Mouse (Mus musculus) CH12.LX (cell line): Measurements from ENCODE around the gene Tmem189. TPM values are rescaled to one million over a fixed set of nuclear protein-coding genes. Genes with fewer than 3 reads are reported as not detected.

Experiments
- DNase-seq: peaks from one replicate; pipeline ENCODE4 v3.0.0-alpha.2; 2013; ENCODE audit errors: extremely low read depth
- H3K27ac ChIP-seq: 2 replicates; pipeline ENCODE4 v1.5.1; 2012; ENCODE audit warnings: low read depth, mild to moderate bottlenecking, control low read depth, moderate library complexity; ENCODE audit not compliant: insufficient read depth
- H3K27me3 ChIP-seq: replicated peaks from 2 replicates; pipeline ENCODE3; 2012; ENCODE audit warnings: inconsistent platforms
- H3K36me3 ChIP-seq, 2 experiments: replicated peaks in 1 of 2; 2 replicates each; pipeline versions ENCODE3 to v1.6.1; 2012; ENCODE audit warnings: inconsistent platforms in 1 of 2, low read length in 1 of 2, mild to moderate bottlenecking in 1 of 2, mixed read lengths in 1 of 2, moderate library complexity in 1 of 2; ENCODE audit not compliant: control insufficient read depth in 1 of 2, insufficient read depth in 1 of 2
- H3K4me1 ChIP-seq, 2 experiments: 2 replicates each; pipeline ENCODE4 v1.6.1; 2012; ENCODE audit warnings: inconsistent platforms in 1 of 2, moderate library complexity in 1 of 2; ENCODE audit not compliant: insufficient read depth in 2 of 2, control insufficient read depth in 1 of 2
- H3K4me2 ChIP-seq: 2 replicates; pipeline ENCODE4 v1.6.1; 2012; ENCODE audit warnings: low read depth, mild to moderate bottlenecking, control low read depth; ENCODE audit not compliant: poor library complexity, insufficient read depth, severe bottlenecking
- H3K4me3 ChIP-seq, 3 experiments: fragments of 150-350 bp in 1 of 3; sonication (generic) in 1 of 3; replicated peaks in 1 of 3; 2 replicates each; pipeline versions ENCODE3 to v1.5.1; 2011 to 2012; ENCODE audit warnings: low read depth in 2 of 3, low read length in 2 of 3, mild to moderate bottlenecking in 2 of 3, moderate library complexity in 2 of 3, control low read depth in 1 of 3, improper control_type of control experiment in 1 of 3, inconsistent platforms in 1 of 3, mixed read lengths in 1 of 3; ENCODE audit not compliant: poor library complexity in 1 of 3
- H3K79me2 ChIP-seq: replicated peaks from 2 replicates; pipeline ENCODE4 v1.6.1; 2012; ENCODE audit warnings: mild to moderate bottlenecking, moderate library complexity; ENCODE audit not compliant: control insufficient read depth, poor library complexity, insufficient read depth, severe bottlenecking; ENCODE audit errors: extremely low read depth
- H3K9ac ChIP-seq: 2 replicates; pipeline ENCODE4 v1.6.1; 2012; ENCODE audit warnings: low read depth, mild to moderate bottlenecking, control low read depth, moderate library complexity; ENCODE audit not compliant: insufficient read depth
- H3K9me3 ChIP-seq: replicated peaks from 2 replicates; pipeline ENCODE3; 2012; ENCODE audit warnings: low read length, inconsistent platforms, mixed read lengths
- CHD1 ChIP-seq: IDR thresholded peaks from 2 replicates; pipeline ENCODE4 v1.6.1; 2012; ENCODE audit warnings: low read depth, low read length, improper control_type of control experiment, inconsistent platforms
- CHD2 ChIP-seq: IDR thresholded peaks from 2 replicates; pipeline ENCODE4 v1.6.1; 2011; ENCODE audit warnings: low read length, improper control_type of control experiment
- CTCF ChIP-seq, 2 experiments: IDR thresholded peaks in 1 of 2; conservative IDR thresholded peaks in 1 of 2; 2 replicates each; pipeline ENCODE4 v1.5.1; 2011 to 2012; ENCODE audit warnings: low read depth in 2 of 2, low read length in 2 of 2, improper control_type of control experiment in 1 of 2, inconsistent platforms in 1 of 2, mild to moderate bottlenecking in 1 of 2, moderate library complexity in 1 of 2
- E2F4 ChIP-seq: IDR thresholded peaks from 2 replicates; pipeline ENCODE4 v1.6.1; 2011; ENCODE audit warnings: low read depth, low read length, improper control_type of control experiment; ENCODE audit not compliant: insufficient replicate concordance
- ELF1 ChIP-seq: IDR thresholded peaks from 2 replicates; pipeline ENCODE4 v1.6.1; 2014; ENCODE audit warnings: low read depth, mild to moderate bottlenecking, inconsistent platforms, low read length, improper control_type of control experiment
- GABPA ChIP-seq: IDR thresholded peaks from 2 replicates; pipeline ENCODE4 v1.6.1; 2012; ENCODE audit warnings: low read depth, low read length, improper control_type of control experiment, inconsistent platforms; ENCODE audit not compliant: insufficient replicate concordance
- HCFC1 ChIP-seq: IDR thresholded peaks from 2 replicates; pipeline ENCODE4 v1.6.1; 2012; ENCODE audit warnings: low read depth, mild to moderate bottlenecking, inconsistent platforms, low read length, improper control_type of control experiment
- IRF4 ChIP-seq: IDR thresholded peaks from 2 replicates; pipeline ENCODE4 v1.6.1; 2014; ENCODE audit warnings: low read depth, mild to moderate bottlenecking, inconsistent platforms, low read length, improper control_type of control experiment
- JUN ChIP-seq: IDR thresholded peaks from 2 replicates; pipeline ENCODE4 v1.6.1; 2011; ENCODE audit warnings: low read depth, mild to moderate bottlenecking, low read length, improper control_type of control experiment, moderate library complexity; ENCODE audit not compliant: insufficient read depth
- JUND ChIP-seq: conservative IDR thresholded peaks from 2 replicates; pipeline ENCODE4 v1.6.1; 2011; ENCODE audit warnings: low read depth, low read length, improper control_type of control experiment
- MAFK ChIP-seq: IDR thresholded peaks from 2 replicates; pipeline ENCODE4 v1.6.1; 2011; ENCODE audit warnings: low read length, improper control_type of control experiment; ENCODE audit not compliant: insufficient replicate concordance
- MAZ ChIP-seq: IDR thresholded peaks from 2 replicates; pipeline ENCODE4 v1.6.1; 2012; ENCODE audit warnings: low read depth, mild to moderate bottlenecking, inconsistent platforms, low read length, improper control_type of control experiment, moderate library complexity
- MXI1 ChIP-seq: IDR thresholded peaks from 2 replicates; pipeline ENCODE4 v1.6.1; 2011; ENCODE audit warnings: mild to moderate bottlenecking, low read depth, low read length, improper control_type of control experiment
- NELFE ChIP-seq: IDR thresholded peaks from 2 replicates; pipeline ENCODE4 v1.6.1; 2011; ENCODE audit warnings: low read depth, low read length, improper control_type of control experiment
- PAX5 ChIP-seq: IDR thresholded peaks from 2 replicates; pipeline ENCODE4 v1.6.1; 2012; ENCODE audit warnings: low read length, inconsistent platforms, mixed read lengths
- RCOR1 ChIP-seq: conservative IDR thresholded peaks from 2 replicates; pipeline ENCODE4 v1.6.1; 2012; ENCODE audit warnings: low read depth, mild to moderate bottlenecking, inconsistent platforms, low read length, improper control_type of control experiment
- SMC3 ChIP-seq: IDR thresholded peaks from 2 replicates; pipeline ENCODE4 v1.6.1; 2011; ENCODE audit warnings: low read depth, low read length, improper control_type of control experiment
- TBP ChIP-seq: conservative IDR thresholded peaks from 2 replicates; pipeline ENCODE4 v1.6.1; 2011; ENCODE audit warnings: low read depth, low read length, improper control_type of control experiment
- TCF12 ChIP-seq: IDR thresholded peaks from 2 replicates; pipeline ENCODE4 v1.6.1; 2014; ENCODE audit warnings: low read depth, mild to moderate bottlenecking, inconsistent platforms, low read length, improper control_type of control experiment
- UBTF ChIP-seq: IDR thresholded peaks from 2 replicates; pipeline ENCODE4 v1.6.1; 2012; ENCODE audit warnings: low read depth, mild to moderate bottlenecking, inconsistent platforms, low read length, improper control_type of control experiment, moderate library complexity
- USF2 ChIP-seq: conservative IDR thresholded peaks from 2 replicates; pipeline ENCODE4 v1.6.1; 2011; ENCODE audit warnings: low read depth, low read length, improper control_type of control experiment
- ZC3H11A ChIP-seq: IDR thresholded peaks from 2 replicates; pipeline ENCODE4 v1.6.1; 2012; ENCODE audit warnings: low read depth, mild to moderate bottlenecking, inconsistent platforms, low read length, improper control_type of control experiment
- ZKSCAN1 ChIP-seq: IDR thresholded peaks from 2 replicates; pipeline ENCODE4 v1.6.1; 2012; ENCODE audit warnings: low read depth, inconsistent platforms, low read length, improper control_type of control experiment, borderline replicate concordance
- ZMIZ1 ChIP-seq: IDR thresholded peaks from 2 replicates; pipeline ENCODE4 v1.6.1; 2012; ENCODE audit warnings: low read depth, mild to moderate bottlenecking, inconsistent platforms, low read length, improper control_type of control experiment
- ZNF384 ChIP-seq: IDR thresholded peaks from 2 replicates; pipeline ENCODE4 v1.6.1; 2012; ENCODE audit warnings: low read depth, low read length, improper control_type of control experiment, inconsistent platforms
- dilution Hi-C: fragments of 300-500 bp; cut with MboI; formaldehyde crosslinking; loops from 2 replicates; pipeline ENCODE4 v1.14.3; 2020; ENCODE audit warnings: low sequenced_read_pairs; ENCODE audit not compliant: extremely low pct_unique_long_range_greater_than_20kb, extremely low pct_ligation_motif_present
- in situ Hi-C: fragments of 300-500 bp; cut with MboI; formaldehyde crosslinking; loops from 3 replicates; pipeline ENCODE4 v1.14.3; 2019; ENCODE audit warnings: low sequenced_read_pairs, low pct_ligation_motif_present, low pct_unique_long_range_greater_than_20kb, mixed read lengths
- polyA plus RNA-seq: library from polyadenylated mRNA; unstranded; fragments of >175 nt; gene quantifications from 2 replicates; pipeline ENCODE4 v1.2.1, GENCODE M21; 2012; ENCODE audit warnings: low read depth; ENCODE audit not compliant: insufficient read length
- total RNA-seq, 2 experiments: library from RNA; depleted of rRNA; stranded (reverse); fragments of 300-350 nt in 1 of 2; fragments of >200 nt in 1 of 2; gene quantifications; 2 replicates each; pipeline ENCODE4 v1.2.3; 2012 to 2014

Gene Tmem189
- total and polyA plus RNA-seq, 3 experiments: 27.9 to 30.9 (median 29.5) TPM

DNA sequence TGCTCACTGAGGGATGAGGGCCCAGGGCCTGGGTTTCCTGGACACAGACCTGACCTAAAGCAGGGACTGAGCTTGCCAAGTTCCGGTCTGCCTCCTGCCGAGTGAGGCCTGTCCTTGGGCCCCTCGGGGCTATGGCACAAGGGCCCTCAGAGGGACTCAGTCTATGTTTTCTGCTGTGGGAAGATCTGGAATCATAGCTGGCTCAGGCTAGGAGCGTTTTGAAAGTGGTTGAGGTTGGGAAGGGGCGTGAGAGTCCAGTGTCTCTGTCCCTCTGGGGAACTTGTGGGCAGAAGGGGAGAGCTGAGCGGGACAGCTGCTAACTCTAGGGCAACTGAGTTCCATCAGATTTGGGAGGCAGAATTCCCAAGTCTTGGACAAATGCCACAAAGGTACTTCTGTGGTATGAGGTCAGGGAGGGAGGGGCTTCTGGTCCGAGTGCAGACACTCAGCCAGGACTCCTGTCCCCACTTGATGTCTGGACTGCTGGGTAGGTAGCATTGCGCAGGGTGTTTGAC, 89.1 kb downstream of the Tmem189 start:
- dilution Hi-C loops: no loop called here
- Histone ChIP-seq H3K36me3 (no peaks in the 10 kb centered on the region), H3K27ac (no peak overlapping the region), H3K79me2 (no peaks in the 10 kb centered on the region), H3K27me3 (no peaks in the 10 kb centered on the region), H3K4me2 (no peak overlapping the region), H3K4me3 (no peak overlapping the region), H3K9me3 (no peaks in the 10 kb centered on the region), H3K9ac (no peak overlapping the region), H3K4me1 (peaks cover 0 to 39% of the 10 kb centered on the region in 2 experiments; a peak in 2 of 4 replicates)
- TF ChIP-seq HCFC1 (no peak), USF2 (no peak), MXI1 (no peak), TBP (no peak), RCOR1 (no peak), MAFK (no peak), ZMIZ1 (no peak), ZKSCAN1 (no peak), IRF4 (no peak), E2F4 (no peak), CHD1 (no peak), NELFE (no peak), ZNF384 (no peak), GABPA (no peak), CHD2 (no peak), JUN (no peak), PAX5 (no peak), MAZ (no peak)
- DNase-seq: no peak
- in situ Hi-C loops: loop anchor here (5.0 kb wide), 1 partner anchor 68 kb away; no protein-coding TSS in a partner anchor

- dilution Hi-C loops: no loop called here
These were observed 89.7 kb downstream of the Tmem189 start for GRCm38 (mm10) chr2:167599917-167600316.

More at GRCm38 (mm10) chr2:167599917-167600316, 89.7 kb downstream of the Tmem189 start:
- H3K9me3 ChIP-seq: no peaks in the 10 kb centered on the region
- in situ Hi-C loops: loop anchor here (5.0 kb wide), 1 partner anchor 68 kb away; no protein-coding TSS in a partner anchor
- H3K4me1 ChIP-seq: peaks cover 0 to 34% of the 10 kb centered on the region in 2 experiments; a peak in 2 of 4 replicates
- no peaks in the 10 kb centered on the region for H3K36me3 ChIP-seq
- no peak overlapping the region for H3K4me3 ChIP-seq
- TF ChIP-seq USF2 (no peak), TCF12 (no peak), ELF1 (no peak), CTCF (conservative IDR thresholded peaks at IDR 0.05 in 1 of 2, IDR thresholded peaks at IDR 0.05 in 1 of 2; ENCODE audit: low read depth in 2 of 2, low read length in 2 of 2) (no peak), ZMIZ1 (no peak), JUND (no peak), ZC3H11A (no peak), ZKSCAN1 (no peak), UBTF (no peak), E2F4 (no peak), MAFK (no peak), MAZ (no peak), SMC3 (no peak)
- no peak overlapping the region for H3K27ac ChIP-seq
- H3K9ac ChIP-seq: no peak overlapping the region
- no peaks in the 10 kb centered on the region for H3K27me3 ChIP-seq
- H3K4me2 ChIP-seq: no peak overlapping the region
- no peaks in the 10 kb centered on the region for H3K79me2 ChIP-seq
- DNase-seq: no peak
